Mouse (Mus musculus) spleen, postnatal 10 days (tissue): Measurements from ENCODE around the gene Rd3.

Experiments
- DNase-seq, 2 experiments: peaks; one replicate each; pipeline ENCODE4 v3.0.0; 2021 to 2022; ENCODE audit warnings: low spot score in 2 of 2

Gene Rd3

DNA sequence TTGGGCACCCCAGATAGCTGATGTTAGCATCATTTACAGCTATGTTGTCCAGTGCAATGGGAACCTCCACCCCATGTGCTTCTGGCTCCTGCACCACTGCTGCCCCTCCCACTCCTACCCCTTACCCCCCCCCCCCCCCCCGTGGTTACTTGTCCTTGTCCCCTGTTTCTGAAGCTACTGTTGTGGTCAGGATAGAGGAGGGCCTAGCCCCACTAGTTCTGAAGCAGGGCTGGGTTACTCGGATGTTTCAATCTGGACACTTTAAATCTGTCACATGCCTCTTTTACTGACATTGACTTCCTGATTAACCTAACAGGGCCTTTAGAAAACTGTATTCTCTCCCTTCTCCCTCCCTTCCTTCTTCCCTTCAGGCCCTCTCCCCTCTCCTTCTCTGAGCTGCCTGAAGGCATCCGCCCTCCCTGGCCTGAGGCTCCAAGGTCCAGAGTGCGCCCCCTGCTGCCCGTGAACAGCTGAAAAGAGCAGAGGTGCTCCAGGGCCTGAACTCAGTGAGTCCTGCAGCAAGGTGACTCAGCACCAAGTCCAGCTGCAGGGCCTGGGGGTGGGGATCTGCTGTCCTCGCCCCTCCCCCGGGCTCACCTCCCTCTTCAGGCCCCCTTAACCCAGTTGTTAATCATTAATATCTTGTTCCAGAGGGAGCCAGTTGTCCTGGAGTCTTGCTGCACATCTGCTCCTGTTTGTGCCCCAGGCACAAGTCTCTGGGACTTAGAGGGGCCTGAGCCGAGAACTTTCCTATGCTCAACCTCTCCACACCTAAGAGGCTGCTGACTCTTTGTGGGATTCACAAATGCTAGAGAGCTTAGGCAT lies 13.0 kb upstream of the Rd3 start:
- DNase-seq: peak; percentile 85 to 91

- DNase-seq: peak; percentile 60 to 83
Measured at GRCm38 (mm10) chr1:191964773-191965481, 12.2 kb upstream of the Rd3 start.

DNA sequence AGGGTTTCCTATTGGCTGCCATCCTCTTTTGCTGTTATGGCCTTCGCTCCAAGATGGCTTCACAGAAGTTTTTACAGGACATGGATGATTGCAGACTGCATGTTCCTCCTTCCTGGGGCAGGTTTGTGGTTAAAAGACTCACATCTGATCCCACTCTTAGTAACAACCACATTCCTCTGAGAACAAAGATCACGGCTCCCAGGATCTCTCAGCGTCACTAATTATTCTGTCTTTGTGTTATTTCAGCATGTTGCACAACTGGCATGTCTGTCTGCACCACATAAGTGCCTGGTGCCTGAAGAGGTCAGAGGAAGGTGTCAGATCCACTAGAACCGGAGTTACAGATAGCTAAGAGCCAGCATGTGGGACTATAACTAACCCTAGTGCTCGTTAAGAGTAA lies 7.2 kb upstream of the Rd3 start:
- DNase-seq: no peak

DNA sequence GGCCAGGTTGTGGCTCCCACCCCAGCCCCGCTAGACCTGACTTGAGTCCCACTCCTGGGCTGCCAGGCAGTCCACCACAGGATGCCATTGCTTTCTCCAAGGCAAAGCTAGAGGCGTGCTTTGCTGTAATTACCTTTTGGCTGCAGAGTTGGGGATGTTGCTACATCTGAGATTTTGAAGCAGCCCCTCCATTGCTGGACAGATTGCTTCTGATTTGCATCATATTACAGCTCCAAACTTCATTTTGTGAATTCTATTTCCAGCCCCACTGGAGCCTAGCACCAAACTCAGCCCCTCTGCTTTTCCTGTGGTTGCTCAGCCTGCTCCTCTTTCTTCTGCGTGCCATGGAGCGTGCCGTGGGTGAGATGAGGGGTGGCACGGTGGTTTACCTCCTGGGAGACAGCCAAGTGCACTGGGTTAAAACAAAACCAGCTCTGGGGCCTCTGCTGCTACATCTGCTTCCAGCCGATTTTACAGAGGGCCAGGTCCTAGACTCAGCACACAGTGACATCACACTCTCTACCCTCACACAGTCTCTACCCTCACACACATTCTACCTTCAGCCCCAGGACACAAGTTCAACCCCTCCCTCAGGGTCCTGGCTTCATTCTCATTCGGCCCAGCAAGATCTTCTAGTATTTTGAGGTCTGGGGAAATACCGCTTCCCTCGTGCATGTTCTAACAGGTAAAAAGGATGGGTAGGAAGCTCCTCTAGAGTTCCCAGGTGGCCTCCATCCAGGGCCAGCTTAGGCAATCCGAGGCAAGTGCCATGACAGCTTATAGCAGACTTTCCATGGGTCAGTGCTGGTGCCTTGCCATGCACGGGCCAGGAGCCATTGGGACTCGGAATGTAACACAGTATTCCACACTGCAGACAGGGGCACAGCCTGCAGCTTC lies 2.4 kb upstream of the Rd3 start:
- no peak for DNase-seq

- DNase-seq: no peak
Measured at GRCm38 (mm10) chr1:191981426-191982102, 4.4 kb downstream of the Rd3 start.

GRCm38 (mm10) chr1:191986674-191987480 lies 9.7 kb downstream of the Rd3 start:
- no peak for DNase-seq

DNA sequence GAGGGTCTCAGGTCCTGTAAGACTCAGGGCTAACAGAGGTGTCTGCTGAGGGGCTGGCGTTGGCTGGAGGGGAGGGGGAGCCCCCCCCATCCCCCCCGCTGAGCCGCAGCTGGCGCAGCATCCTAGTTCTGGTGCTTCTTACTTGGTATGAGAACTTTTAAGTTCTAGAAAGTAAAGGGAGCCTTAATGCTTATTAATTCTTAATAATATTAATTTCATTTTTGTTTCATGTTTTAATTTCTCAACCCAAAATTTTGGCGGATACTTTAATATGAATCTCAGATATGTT lies 10.3 kb downstream of the Rd3 start:
- no peak for DNase-seq

DNA sequence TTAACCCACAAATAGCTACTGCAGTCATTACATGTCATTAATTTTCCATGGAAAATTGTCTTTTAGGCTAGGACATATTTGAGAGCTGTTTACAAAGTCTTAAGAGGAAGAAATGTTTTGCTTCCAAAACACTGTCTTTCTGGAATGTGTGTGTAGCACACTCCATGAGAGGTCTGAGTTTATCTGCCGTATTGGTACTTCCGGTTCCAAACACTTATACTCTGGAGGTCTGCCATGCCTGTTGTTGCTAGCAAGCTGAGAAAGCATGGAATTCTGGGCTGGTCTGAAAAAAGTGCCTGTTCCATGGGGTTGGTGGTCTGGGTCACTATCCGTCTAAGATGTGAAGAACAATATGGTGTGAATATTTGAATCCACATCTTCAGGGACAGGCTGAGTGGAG lies 11.5 kb downstream of the Rd3 start:
- DNase-seq: no peak

DNA sequence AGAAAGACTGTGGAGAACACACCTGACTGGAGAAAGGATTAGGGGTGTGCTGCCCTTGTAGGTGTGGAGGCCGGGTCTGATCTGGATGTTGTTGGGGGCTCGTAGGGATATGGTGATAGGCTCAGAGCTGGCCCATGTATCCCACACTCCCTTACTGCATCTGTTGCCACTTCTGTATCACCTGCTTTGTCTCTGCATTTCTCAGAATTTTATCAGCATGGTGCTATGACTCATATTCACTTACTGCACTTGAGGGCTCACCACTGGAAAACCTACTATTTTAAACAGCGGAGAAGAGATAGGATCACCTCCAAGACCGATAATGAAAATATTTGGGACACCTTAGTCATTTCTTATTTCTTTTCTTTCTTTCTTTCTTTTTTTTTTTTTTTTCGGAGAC lies 11.9 kb downstream of the Rd3 start:
- DNase-seq: no peak

GRCm38 (mm10) chr1:191989994-191990393 lies 12.8 kb downstream of the Rd3 start:
- DNase-seq: peak; percentile 82 to 96

DNA sequence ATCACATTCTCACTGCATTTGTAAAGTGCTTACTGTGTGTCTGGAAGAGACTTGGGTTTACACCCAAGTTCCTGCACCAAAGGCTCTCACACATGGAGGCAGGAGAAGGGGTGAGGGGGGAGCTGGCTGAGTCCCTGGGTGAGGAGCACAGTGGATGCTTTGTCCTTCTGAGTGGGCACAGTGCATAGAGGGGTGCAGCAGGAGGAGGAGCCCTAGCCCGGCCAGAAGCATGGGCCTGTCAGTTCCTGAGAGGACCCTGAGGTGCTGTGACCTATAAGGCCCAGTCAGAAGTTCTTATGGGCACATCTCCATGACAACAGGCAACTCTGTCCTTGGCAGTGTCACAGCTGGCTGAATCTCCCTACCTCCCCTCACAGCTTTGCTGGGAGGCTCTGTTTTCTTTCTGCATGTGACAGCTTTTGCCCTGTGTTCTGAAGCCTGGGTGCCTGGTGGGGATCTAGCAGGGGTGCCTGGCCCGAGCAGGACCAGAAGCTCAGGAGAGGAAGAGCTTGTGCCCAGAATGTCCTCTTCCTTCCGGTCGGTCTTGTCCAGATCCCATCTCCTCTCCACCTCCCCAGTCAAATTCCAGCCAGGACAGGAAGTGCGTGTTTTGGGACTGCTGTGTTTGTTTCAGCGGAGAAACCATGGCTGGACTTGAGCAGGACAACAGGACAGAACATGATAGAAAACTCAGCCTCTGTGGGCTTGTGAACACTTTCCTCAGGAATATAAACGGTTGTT lies 15.0 kb downstream of the Rd3 start:
- no peak for DNase-seq

DNA sequence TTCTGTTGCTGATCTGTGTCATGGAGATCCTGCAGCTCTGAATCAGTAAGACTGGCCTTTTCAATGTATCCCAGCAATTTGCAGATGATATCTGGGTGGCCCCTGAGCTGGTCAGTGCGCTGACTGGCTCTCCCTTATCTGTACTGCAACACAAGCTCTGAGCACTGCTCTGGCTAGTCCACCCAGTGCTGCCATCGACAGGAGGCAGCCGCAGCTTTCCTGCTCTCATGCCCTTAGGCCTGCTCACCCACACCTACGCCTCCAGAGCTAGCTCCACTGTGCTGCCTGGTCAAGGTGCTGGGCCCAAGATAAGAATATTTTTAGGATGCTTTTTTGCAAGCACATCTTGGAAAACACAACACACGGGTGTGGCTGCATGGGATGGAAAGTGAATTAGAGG lies 17.3 kb downstream of the Rd3 start:
- DNase-seq: peak in 1 of 2 experiments; percentile 49

DNA sequence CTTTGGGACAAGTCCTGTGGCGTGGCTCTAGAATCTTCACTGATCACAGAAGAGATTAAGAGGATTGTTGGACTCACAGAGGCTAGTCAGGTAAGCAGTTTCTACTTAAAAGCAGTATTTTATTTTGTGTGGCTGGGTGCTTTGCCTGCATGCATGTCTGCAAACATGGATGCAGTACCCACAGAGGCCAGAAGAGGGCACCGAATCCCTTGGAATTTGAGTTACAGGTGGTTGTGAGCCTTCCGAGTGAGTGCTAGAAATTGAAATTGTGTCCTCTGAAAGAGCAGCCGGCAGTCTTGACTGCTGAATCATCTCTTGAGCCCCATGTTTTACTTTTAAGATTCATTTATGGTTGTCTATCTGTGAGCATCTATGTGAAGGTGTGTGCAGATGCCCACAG lies 18.3 kb downstream of the Rd3 start:
- DNase-seq: peak; percentile 76 to 86

GRCm38 (mm10) chr1:191995916-191996315 lies 18.7 kb downstream of the Rd3 start:
- no peak for DNase-seq

- no peak for DNase-seq
Measured at GRCm38 (mm10) chr1:191996621-191997185, 19.5 kb downstream of the Rd3 start.

DNA sequence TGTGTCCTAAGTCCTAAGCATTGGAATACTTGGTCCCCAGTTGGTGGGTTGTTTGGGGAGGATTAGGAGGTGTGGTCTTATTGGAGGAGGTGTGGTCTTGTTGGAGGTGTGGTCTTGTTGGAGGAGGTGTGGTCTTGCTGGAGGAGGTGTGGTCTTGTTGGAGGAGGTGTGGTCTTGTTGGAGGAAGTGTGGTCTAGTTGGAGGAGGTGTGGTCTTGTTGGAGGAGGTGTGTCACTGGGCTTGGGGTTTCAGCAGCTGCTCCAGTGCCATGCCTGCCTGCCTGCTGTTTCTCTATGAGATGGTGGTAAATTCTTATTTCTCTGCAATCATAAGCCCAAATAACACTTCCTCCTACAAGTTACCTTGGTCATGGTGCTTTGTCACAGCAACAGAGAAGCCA lies 21.9 kb downstream of the Rd3 start:
- DNase-seq: no peak
